Mouse (Mus musculus): ENCODE data around the gene Hoxb1.

DNA sequence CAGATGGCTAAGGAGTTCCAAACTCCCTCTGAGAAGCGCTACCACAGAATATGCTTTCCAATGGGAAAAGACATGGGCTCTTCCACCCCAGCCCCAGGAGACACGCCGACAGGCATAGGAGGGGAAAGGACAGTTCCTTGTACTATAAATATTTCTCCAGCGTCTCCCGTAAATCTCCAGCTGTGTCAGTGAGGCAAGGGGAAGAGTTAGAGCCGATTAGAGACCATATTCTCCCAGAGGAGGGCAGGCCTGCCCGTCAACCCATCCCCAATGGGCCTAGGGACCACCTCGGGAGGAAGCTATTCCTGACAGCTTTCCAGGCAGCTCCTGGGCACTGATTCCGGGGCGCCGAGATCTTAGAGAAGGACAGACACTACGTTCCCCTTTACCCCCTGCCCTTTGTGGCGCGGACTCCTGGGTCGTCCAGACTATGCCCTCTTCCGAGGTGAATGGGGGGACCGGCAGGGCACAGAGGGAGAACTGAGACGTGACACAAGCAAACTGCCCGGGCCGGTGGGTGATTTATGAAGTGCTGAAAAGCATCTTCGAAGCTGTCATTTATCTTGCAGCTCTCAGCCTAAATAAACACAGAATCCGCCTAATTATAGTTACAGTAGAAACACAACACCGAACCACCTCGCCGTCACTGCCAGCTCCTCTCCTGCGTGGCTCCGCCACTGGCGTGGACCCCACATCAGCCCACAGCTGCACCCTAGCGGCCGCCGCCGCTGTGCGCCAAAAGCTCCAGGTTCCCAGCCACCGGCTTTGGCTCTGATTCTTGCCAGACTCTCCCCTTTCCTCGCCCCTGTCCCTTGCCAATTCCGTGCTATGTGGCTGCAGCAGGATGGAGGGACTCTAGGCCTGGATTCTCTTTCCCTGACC lies 41.9 kb downstream of the Hoxb1 start:
- no peak for TF ChIP-seq EP300 (IDR thresholded peaks at IDR 0.05)
- TF ChIP-seq CTCF (IDR thresholded peaks at IDR 0.05), result peak; percentile 91

Measured in lung, postnatal 0 days (tissue).